In genomic region chr9:79617336-79617735, GRCm38 (mm10) we compare ENCODE assay signal across 8 mouse cellular contexts.
DNase-seq lines count a peak whose midpoint lies in the region; ATAC-seq and TF ChIP-seq lines count a peak whose summit lies in the region.

No protein-coding gene starts in this region.

- H3K9me3 ChIP-seq in ES-E14 (ENCODE audit: control insufficient read depth, insufficient read depth, low read depth, low read length) = no peaks in the 10 kb centered on the region
- H3K9me3 ChIP-seq in heart, embryonic 14.5 days (ENCODE audit: control insufficient read depth, low read length) = no peaks in the 10 kb centered on the region
- no peaks in the 10 kb centered on the region for H3K9me3 ChIP-seq in liver, embryonic 16.5 days (replicated peaks; ENCODE audit: control insufficient read depth, low read length)

- H3K9ac ChIP-seq in ES-E14 (ENCODE audit: insufficient read depth, low read depth, low read length, poor library complexity, severe bottlenecking) = no peak overlapping the region
- no peak overlapping the region for H3K9ac ChIP-seq in heart, embryonic 14.5 days (ENCODE audit: low read length)
- H3K9ac ChIP-seq in liver, embryonic 16.5 days (ENCODE audit: low read depth, low read length) = no peak overlapping the region

- H3K27me3 ChIP-seq in heart, embryonic 14.5 days (ENCODE audit: control insufficient read depth, insufficient read depth, low read length) = no peaks in the 10 kb centered on the region
- H3K27me3 ChIP-seq in liver, embryonic 16.5 days (ENCODE audit: control insufficient read depth, insufficient read depth, low read depth, low read length) = no peaks in the 10 kb centered on the region

- H3K4me1 ChIP-seq in ES-E14 (ENCODE audit: control insufficient read depth in 2 of 2, insufficient read depth in 2 of 2, low read length in 2 of 2, poor library complexity in 1 of 2) = peaks cover 0 to 6% of the 10 kb centered on the region in 2 experiments; a peak in 3 of 4 replicates
- peaks cover 5 to 21% of the 10 kb centered on the region in 2 experiments; a peak in 3 of 4 replicates for H3K4me1 ChIP-seq in heart, embryonic 14.5 days (ENCODE audit: control insufficient read depth in 2 of 2, insufficient read depth in 2 of 2, low read length in 2 of 2)
- no peaks in the 10 kb centered on the region for H3K4me1 ChIP-seq in liver, embryonic 16.5 days (ENCODE audit: control insufficient read depth, low read depth, low read length)

- peak; percentile 60 for DNase-seq in embryo, embryonic 10 days (ENCODE audit: low spot score)
- DNase-seq in embryo, embryonic 9.5 days (ENCODE audit: extremely low spot score) = no peak
- peak; percentile 43 for DNase-seq in ES-E14 (ENCODE audit: low read depth, low spot score)
- DNase-seq in cerebellum, postnatal 4 days (ENCODE audit: low spot score in 2 of 2) = no peak
- DNase-seq in natural killer cell, adult 2 months (ENCODE audit: low spot score in 2 of 2) = no peak
- DNase-seq in layer of hippocampus, postnatal 36 days = no peak

- H3K36me3 ChIP-seq in ES-E14 (ENCODE audit: control insufficient read depth, insufficient read depth, low read length, poor library complexity, severe bottlenecking) = no peaks in the 10 kb centered on the region
- H3K36me3 ChIP-seq in heart, embryonic 14.5 days (ENCODE audit: control insufficient read depth, insufficient read depth, low read length) = no peaks in the 10 kb centered on the region; the same call in 1 of the 2 replicates
- no peaks in the 10 kb centered on the region for H3K36me3 ChIP-seq in liver, embryonic 16.5 days (ENCODE audit: control insufficient read depth, insufficient read depth)

- no peak overlapping the region for H3K4me2 ChIP-seq in heart, embryonic 14.5 days (ENCODE audit: low read length)
- H3K4me2 ChIP-seq in liver, embryonic 16.5 days (ENCODE audit: low read depth, low read length) = no peak overlapping the region

- in situ Hi-C loops in ES-E14 (cut with MboI; ENCODE audit: low sequenced_read_pairs in 2 of 2, unreplicated experiment in 2 of 2) = no loop called here

- peak; percentile 98 for ATAC-seq in heart, embryonic 14.5 days (ENCODE audit: insufficient number of reproducible peaks, insufficient read depth, low FRiP score, low read depth)
- peak; percentile 68 for ATAC-seq in liver, embryonic 16.5 days (ENCODE audit: low read depth)

- 4% methylated on average over 3 of the region's 3 CpGs for WGBS in heart, embryonic 14.5 days
- WGBS in liver, embryonic 16.5 days (ENCODE audit: insufficient replicate concordance) = 21% methylated on average over 3 of the region's 3 CpGs

- H3K27ac ChIP-seq in ES-E14 (ENCODE audit: insufficient read depth, low read depth, low read length, poor library complexity, severe bottlenecking) = no peak overlapping the region
- H3K27ac ChIP-seq in heart, embryonic 14.5 days (replicated peaks in 1 of 2; ENCODE audit: control insufficient read depth in 1 of 2, insufficient read depth in 1 of 2, low read depth in 2 of 2, low read length in 2 of 2) = peak overlapping the region; percentile 64 to 66; a peak in 3 of 4 replicates
- no peak overlapping the region for H3K27ac ChIP-seq in liver, embryonic 16.5 days (ENCODE audit: low read length)

- no peak overlapping the region for H3K4me3 ChIP-seq in ES-E14 (ENCODE audit: insufficient read depth in 1 of 2, low read depth in 1 of 2, low read length in 2 of 2, poor library complexity in 1 of 2, severe bottlenecking in 1 of 2)
- H3K4me3 ChIP-seq in heart, embryonic 14.5 days (ENCODE audit: control insufficient read depth in 1 of 2, insufficient read depth in 1 of 2, low read depth in 1 of 2, low read length in 2 of 2) = no peak overlapping the region
- no peak overlapping the region for H3K4me3 ChIP-seq in liver, embryonic 16.5 days (ENCODE audit: low read depth, low read length)

TF ChIP-seq in ES-E14, 5 proteins besides CTCF, POLR2A, EP300 and RAD21:
- TF ChIP-seq CHD2 (IDR thresholded peaks at IDR 0.05; ENCODE audit: low read depth, low read length) (0 out of 2 replicates have a peak, but pooled peaks have one; percentile 23), ZC3H11A (IDR thresholded peaks at IDR 0.05; ENCODE audit: borderline replicate concordance, low read depth, low read length) (no peak), ZNF384 (IDR thresholded peaks at IDR 0.05; ENCODE audit: low read depth, low read length) (no peak), MAFK (IDR thresholded peaks at IDR 0.05; ENCODE audit: insufficient read depth, low read depth, low read length) (0 out of 2 replicates have a peak, but pooled peaks have one; percentile 4)
TF ChIP-seq in ES-E14: peak in this region for 2.

Comparison
In these comparisons a context has a peak if more than half of its experiments do, and no peak if none do; other contexts are left out.
1. DNase-seq: peak in embryo, embryonic 10 days (single experiment) and ES-E14 (single experiment); none in embryo, embryonic 9.5 days (single experiment), cerebellum, postnatal 4 days (0 of 2), natural killer cell, adult 2 months (0 of 2) and layer of hippocampus, postnatal 36 days (0 of 2).
2. H3K27ac ChIP-seq: peak in heart, embryonic 14.5 days (2 of 2); none in ES-E14 (single experiment) and liver, embryonic 16.5 days (single experiment).